Mouse (Mus musculus) MEL (cell line): ENCODE measurements around the gene Cntnap2.

ENCODE experiments used
- CHD2 ChIP-seq: IDR thresholded peaks from 2 replicates; pipeline ENCODE4 v1.6.1; 2011; ENCODE audit warnings: low read length, improper control_type of control experiment
- CTCF ChIP-seq, 3 experiments: IDR thresholded peaks in 2 of 3; conservative IDR thresholded peaks in 1 of 3; 2 replicates each; pipeline ENCODE4 v1.5.1; 2011 to 2012; ENCODE audit warnings: low read length in 3 of 3, low read depth in 2 of 3, mild to moderate bottlenecking in 2 of 3, improper control_type of control experiment in 1 of 3, inconsistent platforms in 1 of 3, mixed read lengths in 1 of 3, moderate library complexity in 1 of 3; ENCODE audit not compliant: control insufficient read depth in 1 of 3, insufficient read depth in 1 of 3, poor library complexity in 1 of 3, severe bottlenecking in 1 of 3
- ELF1 ChIP-seq: IDR thresholded peaks from 2 replicates; pipeline ENCODE4 v1.6.1; 2014; ENCODE audit warnings: low read depth, mild to moderate bottlenecking, inconsistent platforms, low read length, improper control_type of control experiment, moderate library complexity
- EP300 ChIP-seq, 2 experiments: IDR thresholded peaks; 2 replicates each; pipeline ENCODE4 v1.6.1; 2011; ENCODE audit warnings: improper control_type of control experiment in 2 of 2, low read length in 2 of 2, low read depth in 1 of 2, mild to moderate bottlenecking in 1 of 2
- GATA1 ChIP-seq: IDR thresholded peaks from 2 replicates; pipeline ENCODE4 v1.6.1; 2011; ENCODE audit warnings: low read depth, low read length, improper control_type of control experiment
- HCFC1 ChIP-seq: IDR thresholded peaks from 2 replicates; pipeline ENCODE4 v1.6.1; 2012; ENCODE audit warnings: low read depth, mild to moderate bottlenecking, inconsistent platforms, low read length, improper control_type of control experiment, moderate library complexity
- KAT2A ChIP-seq: conservative IDR thresholded peaks from 2 replicates; pipeline ENCODE4 v1.6.1; 2012; ENCODE audit warnings: low read depth, low read length, improper control_type of control experiment, inconsistent platforms
- MAX ChIP-seq: IDR thresholded peaks from 2 replicates; pipeline ENCODE4 v1.6.1; 2011; ENCODE audit warnings: low read length, improper control_type of control experiment
- MYC ChIP-seq: IDR thresholded peaks from 2 replicates; pipeline ENCODE4 v1.6.1; 2011; ENCODE audit warnings: low read depth, mild to moderate bottlenecking, low read length, improper control_type of control experiment, moderate library complexity
- NRF1 ChIP-seq: IDR thresholded peaks from 2 replicates; pipeline ENCODE4 v1.6.1; 2014; ENCODE audit warnings: low read depth, mild to moderate bottlenecking, inconsistent platforms, low read length, improper control_type of control experiment, moderate library complexity; ENCODE audit not compliant: poor library complexity, insufficient read depth, severe bottlenecking
- POLR2A ChIP-seq, 2 experiments: IDR thresholded peaks; 2 replicates each; pipeline ENCODE4 v1.6.1; 2011 to 2012; ENCODE audit warnings: low read length in 2 of 2, mild to moderate bottlenecking in 2 of 2, control low read depth in 1 of 2, improper control_type of control experiment in 1 of 2, low read depth in 1 of 2, moderate library complexity in 1 of 2; ENCODE audit not compliant: control insufficient read depth in 1 of 2, insufficient read depth in 1 of 2, poor library complexity in 1 of 2
- UBTF ChIP-seq: IDR thresholded peaks from 2 replicates; pipeline ENCODE4 v1.6.1; 2012; ENCODE audit warnings: low read depth, mild to moderate bottlenecking, inconsistent platforms, low read length, improper control_type of control experiment, moderate library complexity, borderline replicate concordance; ENCODE audit not compliant: insufficient read depth
- USF1 ChIP-seq: IDR thresholded peaks from 2 replicates; pipeline ENCODE4 v1.6.1; 2014; ENCODE audit warnings: low read depth, mild to moderate bottlenecking, inconsistent platforms, low read length, improper control_type of control experiment, moderate library complexity
- ZNF384 ChIP-seq: IDR thresholded peaks from 2 replicates; pipeline ENCODE4 v1.6.1; 2012; ENCODE audit warnings: low read depth, mild to moderate bottlenecking, inconsistent platforms, low read length, improper control_type of control experiment

- TF ChIP-seq EP300 (IDR thresholded peaks at IDR 0.05; ENCODE audit: low read depth in 1 of 2, low read length in 2 of 2) (no peak), POLR2A (IDR thresholded peaks at IDR 0.05; ENCODE audit: control insufficient read depth in 1 of 2, insufficient read depth in 1 of 2, low read depth in 1 of 2, low read length in 2 of 2, poor library complexity in 1 of 2) (no peak), NRF1 (no peak), CTCF (IDR thresholded peaks at IDR 0.05 in 2 of 3, conservative IDR thresholded peaks at IDR 0.05 in 1 of 3; ENCODE audit: control insufficient read depth in 1 of 3, insufficient read depth in 1 of 3, low read depth in 2 of 3, low read length in 3 of 3, poor library complexity in 1 of 3, severe bottlenecking in 1 of 3) (no peak), GATA1 (no peak), ELF1 (no peak), ZNF384 (no peak), MAX (no peak), MYC (no peak), UBTF (no peak), USF1 (no peak), CHD2 (no peak), HCFC1 (no peak), KAT2A (no peak)
Observed at GRCm38 (mm10) chr6:46945703-46946102, 1886.5 kb downstream of the Cntnap2 start.
